Mouse (Mus musculus): Measurements from ENCODE around the gene Ctnnd2. TPM values are rescaled to one million over a fixed set of nuclear protein-coding genes. Genes with fewer than 3 reads are reported as not detected.

The Ctnnd2 gene
- polyA plus RNA-seq, 1 experiment from 2014 or later: 0.83 TPM

DNA sequence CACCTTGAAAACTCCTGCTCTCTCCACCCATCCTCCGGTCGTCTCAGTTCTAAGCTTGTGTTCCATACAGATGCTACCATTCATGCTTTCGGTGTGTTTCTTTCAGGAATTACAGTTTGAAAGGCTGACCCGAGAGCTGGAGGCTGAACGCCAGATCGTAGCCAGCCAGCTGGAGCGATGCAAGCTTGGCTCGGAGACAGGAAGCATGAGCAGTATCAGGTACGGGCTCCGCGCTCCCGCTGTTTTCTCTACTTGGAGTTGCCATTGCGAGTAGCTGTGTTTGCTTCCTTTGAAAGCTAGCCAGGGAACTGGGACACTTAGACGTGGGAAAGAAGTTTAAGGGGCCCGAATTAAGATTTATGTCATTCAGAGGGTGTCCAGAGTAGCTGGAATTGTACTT is 308.3 kb downstream of the Ctnnd2 start:
- Histone ChIP-seq H3K36me3 (ENCODE audit: control insufficient read depth, insufficient read depth) (no peaks in the 10 kb centered on the region), H3K9ac (ENCODE audit: low read length) (no peak overlapping the region), H3K27ac (ENCODE audit: low read length) (no peak overlapping the region), H3K4me3 (ENCODE audit: low read length) (no peak overlapping the region), H3K4me2 (ENCODE audit: low read depth, low read length) (no peak overlapping the region; the same call in 1 of the 2 replicates), H3K9me3 (replicated peaks; ENCODE audit: control insufficient read depth, low read length) (no peaks in the 10 kb centered on the region), H3K27me3 (ENCODE audit: control insufficient read depth, insufficient read depth, low read length) (no peaks in the 10 kb centered on the region), H3K4me1 (ENCODE audit: control insufficient read depth, insufficient read depth, low read length) (no peaks in the 10 kb centered on the region)
- WGBS: 61% methylated on average over 15 of the region's 15 CpGs
- no peak for ATAC-seq (replicated peaks; ENCODE audit: extremely low read depth, insufficient read depth, low FRiP score)

DNA sequence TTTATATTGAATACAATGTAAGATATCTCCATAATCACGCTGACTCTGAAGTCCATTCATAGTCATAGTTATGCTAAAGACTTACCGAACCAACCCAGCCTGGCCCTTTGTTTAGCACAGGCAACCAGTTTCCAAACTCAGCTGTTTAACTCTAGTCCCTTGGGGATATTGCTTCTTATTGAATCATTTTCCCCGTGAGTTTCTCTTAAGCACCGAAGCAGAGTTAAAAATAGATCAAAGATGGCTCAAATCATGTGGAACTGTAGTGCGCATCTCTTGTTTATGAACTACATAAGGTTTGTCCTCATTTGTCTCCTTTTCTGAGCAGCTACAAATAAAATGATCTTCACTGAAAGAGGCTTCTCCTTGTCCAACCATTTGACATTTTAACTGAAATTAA is 334.1 kb downstream of the Ctnnd2 start:
- H3K4me1 ChIP-seq (ENCODE audit: control insufficient read depth, insufficient read depth, low read length): no peaks in the 10 kb centered on the region
- H3K9me3 ChIP-seq (replicated peaks; ENCODE audit: control insufficient read depth, low read length): no peaks in the 10 kb centered on the region
- no peak overlapping the region for H3K9ac ChIP-seq (ENCODE audit: low read length)
- no peaks in the 10 kb centered on the region for H3K27me3 ChIP-seq (ENCODE audit: control insufficient read depth, insufficient read depth, low read length)
- WGBS: 63% methylated on average over 5 of the region's 5 CpGs
- no peaks in the 10 kb centered on the region for H3K36me3 ChIP-seq (ENCODE audit: control insufficient read depth, insufficient read depth)
- no peak for ATAC-seq (replicated peaks; ENCODE audit: extremely low read depth, insufficient read depth, low FRiP score)
- no peak overlapping the region for H3K4me2 ChIP-seq (ENCODE audit: low read depth, low read length)
- no peak overlapping the region for H3K27ac ChIP-seq (ENCODE audit: low read length)
- no peak overlapping the region for H3K4me3 ChIP-seq (ENCODE audit: low read length)

DNA sequence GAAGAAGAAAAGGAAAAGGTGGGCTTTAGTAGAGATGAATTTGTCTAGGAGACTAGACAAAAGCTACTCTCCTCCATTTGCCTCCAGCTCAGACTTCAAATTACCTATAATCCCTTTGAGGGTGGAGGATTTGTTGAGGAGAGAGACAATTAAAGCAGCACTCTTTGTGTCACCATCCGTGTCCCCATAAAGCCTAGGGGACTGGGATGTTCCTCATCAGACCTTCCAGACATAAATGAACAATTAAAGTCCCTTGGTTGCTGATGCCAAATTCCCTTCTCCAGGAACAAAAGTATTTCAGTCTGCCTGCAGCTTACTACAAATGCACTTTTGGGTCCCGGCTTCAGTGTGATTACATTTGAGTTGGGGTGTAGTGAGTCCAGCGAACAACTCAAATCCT is 340.1 kb downstream of the Ctnnd2 start:
- H3K27ac ChIP-seq (ENCODE audit: low read length): no peak overlapping the region
- 71% methylated on average over 3 of the region's 3 CpGs for WGBS
- no peaks in the 10 kb centered on the region for H3K9me3 ChIP-seq (replicated peaks; ENCODE audit: control insufficient read depth, low read length)
- H3K4me1 ChIP-seq (ENCODE audit: control insufficient read depth, insufficient read depth, low read length): peaks cover 4% of the 10 kb centered on the region
- H3K4me2 ChIP-seq (ENCODE audit: low read depth, low read length): no peak overlapping the region
- no peaks in the 10 kb centered on the region for H3K36me3 ChIP-seq (ENCODE audit: control insufficient read depth, insufficient read depth)
- ATAC-seq (replicated peaks; ENCODE audit: extremely low read depth, insufficient read depth, low FRiP score): no peak
- H3K9ac ChIP-seq (ENCODE audit: low read length): no peak overlapping the region
- no peak overlapping the region for H3K4me3 ChIP-seq (ENCODE audit: low read length)
- no peaks in the 10 kb centered on the region for H3K27me3 ChIP-seq (ENCODE audit: control insufficient read depth, insufficient read depth, low read length)

DNA sequence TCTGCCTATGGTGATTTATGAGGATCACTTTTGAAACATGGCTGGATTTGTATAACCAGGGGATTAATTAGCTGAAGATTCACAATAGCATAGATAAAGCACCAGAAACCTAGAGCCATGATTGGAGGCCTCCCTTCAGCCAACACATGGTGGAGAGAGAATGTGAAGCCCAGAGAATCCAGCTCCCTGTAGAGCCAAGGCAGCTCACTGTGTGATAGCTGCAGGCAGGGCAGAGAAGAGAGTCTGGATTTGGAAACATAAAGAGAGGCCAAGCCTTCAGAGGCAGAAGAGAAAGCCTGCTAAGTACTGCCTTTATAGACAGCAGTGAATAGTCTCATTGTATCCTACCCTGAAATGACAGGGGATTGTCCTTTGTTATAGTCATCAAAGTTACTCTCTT is 340.7 kb downstream of the Ctnnd2 start:
- Histone ChIP-seq H3K36me3 (ENCODE audit: control insufficient read depth, insufficient read depth) (no peaks in the 10 kb centered on the region), H3K27me3 (ENCODE audit: control insufficient read depth, insufficient read depth, low read length) (no peaks in the 10 kb centered on the region), H3K4me2 (ENCODE audit: low read depth, low read length) (no peak overlapping the region), H3K27ac (ENCODE audit: low read length) (no peak overlapping the region), H3K4me1 (ENCODE audit: control insufficient read depth, insufficient read depth, low read length) (peaks cover 4% of the 10 kb centered on the region), H3K4me3 (ENCODE audit: low read length) (no peak overlapping the region), H3K9me3 (replicated peaks; ENCODE audit: control insufficient read depth, low read length) (no peaks in the 10 kb centered on the region), H3K9ac (ENCODE audit: low read length) (no peak overlapping the region)
- ATAC-seq (replicated peaks; ENCODE audit: extremely low read depth, insufficient read depth, low FRiP score): no peak

DNA sequence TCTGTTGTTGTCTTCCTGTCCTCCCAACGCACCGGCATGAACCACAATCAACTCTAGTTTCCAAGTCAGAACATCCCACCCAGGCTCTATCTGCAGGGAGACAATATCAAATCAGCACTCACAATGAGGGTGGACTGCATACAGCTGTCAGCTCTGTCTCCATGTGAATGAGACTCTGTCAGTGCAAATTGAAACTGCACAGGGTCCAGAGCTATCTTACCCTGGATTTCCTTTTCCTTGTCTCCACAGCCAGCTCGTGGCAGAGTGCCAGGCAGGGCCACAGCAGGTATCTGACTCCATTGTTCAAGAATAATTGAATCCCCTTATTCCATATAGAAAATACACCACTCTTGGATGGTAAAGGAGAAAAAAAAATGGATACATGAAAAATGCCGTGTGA is 343.0 kb downstream of the Ctnnd2 start:
- Histone ChIP-seq H3K36me3 (ENCODE audit: control insufficient read depth, insufficient read depth) (no peaks in the 10 kb centered on the region), H3K9ac (ENCODE audit: low read length) (no peak overlapping the region), H3K4me3 (ENCODE audit: low read length) (no peak overlapping the region), H3K9me3 (replicated peaks; ENCODE audit: control insufficient read depth, low read length) (no peaks in the 10 kb centered on the region), H3K4me2 (ENCODE audit: low read depth, low read length) (no peak overlapping the region), H3K27me3 (ENCODE audit: control insufficient read depth, insufficient read depth, low read length) (no peaks in the 10 kb centered on the region), H3K27ac (ENCODE audit: low read length) (no peak overlapping the region), H3K4me1 (ENCODE audit: control insufficient read depth, insufficient read depth, low read length) (peaks cover 4% of the 10 kb centered on the region)
- no peak for ATAC-seq (replicated peaks; ENCODE audit: extremely low read depth, insufficient read depth, low FRiP score)
- 35% methylated on average over 4 of the region's 4 CpGs for WGBS

DNA sequence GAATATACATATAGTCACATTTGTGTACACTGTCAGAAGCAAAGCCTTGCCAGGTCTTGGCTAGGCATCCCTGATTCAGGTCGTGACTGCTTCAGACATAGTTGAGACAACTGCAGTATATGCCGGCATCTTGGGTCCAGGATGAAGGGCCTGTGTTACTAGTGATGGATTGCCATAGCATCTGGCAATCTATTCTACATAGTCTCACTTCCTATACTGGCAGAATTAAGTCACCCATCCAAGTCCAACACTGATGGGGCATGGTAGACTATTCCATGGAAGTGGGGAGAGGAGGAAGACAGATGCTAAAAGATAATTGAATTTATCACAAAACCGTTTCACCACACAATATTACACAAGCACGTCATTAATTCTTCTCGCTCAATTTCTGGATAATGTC is 369.1 kb downstream of the Ctnnd2 start:
- Histone ChIP-seq H3K9ac (ENCODE audit: low read length) (no peak overlapping the region), H3K27ac (ENCODE audit: low read length) (no peak overlapping the region), H3K4me2 (ENCODE audit: low read depth, low read length) (no peak overlapping the region), H3K4me1 (ENCODE audit: control insufficient read depth, insufficient read depth, low read length) (no peaks in the 10 kb centered on the region), H3K4me3 (ENCODE audit: low read length) (no peak overlapping the region), H3K9me3 (replicated peaks; ENCODE audit: control insufficient read depth, low read length) (no peaks in the 10 kb centered on the region), H3K36me3 (ENCODE audit: control insufficient read depth, insufficient read depth) (no peaks in the 10 kb centered on the region), H3K27me3 (ENCODE audit: control insufficient read depth, insufficient read depth, low read length) (no peaks in the 10 kb centered on the region)
- ATAC-seq (replicated peaks; ENCODE audit: extremely low read depth, insufficient read depth, low FRiP score): no peak
- WGBS: 76% methylated on average over 5 of the region's 5 CpGs

DNA sequence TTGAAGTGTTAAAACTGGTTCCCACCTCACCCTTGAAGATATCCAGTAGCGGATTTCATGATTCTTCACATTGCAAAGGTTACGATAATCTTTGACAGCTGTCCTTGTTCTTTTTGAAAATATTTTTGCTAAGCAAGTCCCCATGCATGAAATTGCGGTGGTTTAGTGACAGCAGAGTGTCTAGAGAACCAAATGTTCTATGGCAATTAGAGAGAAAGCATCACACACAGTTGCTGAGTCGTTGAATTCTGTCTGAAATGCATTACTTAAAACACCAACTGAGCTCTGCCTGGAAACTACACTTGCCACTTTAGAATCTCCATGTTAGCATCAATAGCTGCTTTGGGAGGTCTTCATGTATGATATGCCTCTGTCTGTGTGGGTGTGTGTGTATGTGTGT is 375.9 kb downstream of the Ctnnd2 start:
- no peaks in the 10 kb centered on the region for H3K36me3 ChIP-seq (ENCODE audit: control insufficient read depth, insufficient read depth)
- no peaks in the 10 kb centered on the region for H3K27me3 ChIP-seq (ENCODE audit: control insufficient read depth, insufficient read depth, low read length)
- no peak overlapping the region for H3K4me2 ChIP-seq (ENCODE audit: low read depth, low read length)
- H3K4me3 ChIP-seq (ENCODE audit: low read length): no peak overlapping the region
- H3K9me3 ChIP-seq (replicated peaks; ENCODE audit: control insufficient read depth, low read length): no peaks in the 10 kb centered on the region
- no peak for ATAC-seq (replicated peaks; ENCODE audit: extremely low read depth, insufficient read depth, low FRiP score)
- no peaks in the 10 kb centered on the region for H3K4me1 ChIP-seq (ENCODE audit: control insufficient read depth, insufficient read depth, low read length)
- no peak overlapping the region for H3K9ac ChIP-seq (ENCODE audit: low read length)
- WGBS: 80% methylated on average over 4 of the region's 4 CpGs
- no peak overlapping the region for H3K27ac ChIP-seq (ENCODE audit: low read length)

DNA sequence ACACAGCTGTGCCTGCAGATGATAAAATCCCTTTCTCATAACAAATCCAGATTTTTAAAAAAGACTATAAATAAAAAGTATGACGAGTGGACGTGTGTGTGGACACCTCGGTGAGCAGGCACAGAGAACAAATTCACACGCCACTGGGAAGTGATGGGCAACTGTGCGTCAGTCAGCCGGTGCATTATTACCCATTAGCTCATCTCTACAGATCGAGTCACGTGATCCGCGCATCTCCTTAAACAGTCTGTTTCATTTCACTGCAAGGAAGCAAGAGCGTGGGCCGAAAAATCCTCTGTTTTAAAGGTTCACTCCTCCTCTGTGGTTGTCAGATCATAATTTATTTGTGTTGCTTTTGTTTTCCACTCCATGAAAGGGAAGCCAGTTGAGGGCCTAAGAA is 378.6 kb downstream of the Ctnnd2 start:
- Histone ChIP-seq H3K4me2 (ENCODE audit: low read depth, low read length) (no peak overlapping the region), H3K4me3 (ENCODE audit: low read length) (no peak overlapping the region), H3K4me1 (ENCODE audit: control insufficient read depth, insufficient read depth, low read length) (no peaks in the 10 kb centered on the region), H3K9ac (ENCODE audit: low read length) (no peak overlapping the region), H3K27ac (ENCODE audit: low read length) (no peak overlapping the region), H3K36me3 (ENCODE audit: control insufficient read depth, insufficient read depth) (no peaks in the 10 kb centered on the region), H3K9me3 (replicated peaks; ENCODE audit: control insufficient read depth, low read length) (no peaks in the 10 kb centered on the region), H3K27me3 (ENCODE audit: control insufficient read depth, insufficient read depth, low read length) (no peaks in the 10 kb centered on the region)
- ATAC-seq (replicated peaks; ENCODE audit: extremely low read depth, insufficient read depth, low FRiP score): no peak
- WGBS: 85% methylated on average over 12 of the region's 12 CpGs

DNA sequence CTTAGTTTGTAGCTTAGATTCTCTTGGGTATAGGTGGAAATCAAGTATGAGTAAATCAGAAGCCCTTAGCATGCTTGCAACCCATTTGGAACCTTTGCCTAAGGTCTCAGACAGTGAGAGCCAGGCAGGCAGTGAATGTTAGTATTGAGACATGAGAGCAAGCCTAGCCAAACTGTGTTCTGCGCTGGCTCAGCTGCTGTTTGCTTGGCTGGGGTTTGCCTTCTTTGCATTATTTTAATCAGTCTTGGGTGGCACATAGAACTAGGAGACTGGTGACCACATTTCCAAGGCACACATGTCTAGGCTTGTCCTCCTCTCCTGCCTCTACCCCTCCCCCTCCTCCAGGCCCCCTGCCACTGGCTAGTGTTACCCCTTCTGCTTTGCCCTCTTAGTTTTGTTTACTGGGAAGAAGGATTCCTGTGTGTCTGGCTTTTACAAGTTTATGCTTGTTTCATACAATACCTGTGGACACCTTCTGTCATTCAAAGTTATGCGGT is 381.6 kb downstream of the Ctnnd2 start:
- ATAC-seq (replicated peaks; ENCODE audit: extremely low read depth, insufficient read depth, low FRiP score): no peak

DNA sequence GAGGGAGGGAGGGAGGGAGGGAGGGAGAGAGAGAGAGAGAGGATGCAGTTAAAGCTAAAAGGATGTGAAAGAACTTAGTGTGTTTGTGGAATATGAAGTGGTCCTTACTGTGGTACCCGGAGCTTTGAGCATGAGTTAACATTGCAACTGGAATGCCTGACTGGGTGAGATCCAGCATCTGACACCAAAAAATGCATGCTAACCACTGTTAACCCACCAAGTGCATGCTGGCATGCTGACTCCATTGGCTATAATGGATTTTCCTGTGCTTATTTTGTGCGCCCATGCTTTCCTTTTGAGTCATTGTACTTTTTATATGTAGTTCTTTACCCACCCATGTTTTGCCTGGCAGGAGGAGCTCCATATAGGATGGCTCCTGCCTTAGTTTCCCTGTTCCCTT is 383.4 kb downstream of the Ctnnd2 start:
- no peak for ATAC-seq (replicated peaks; ENCODE audit: extremely low read depth, insufficient read depth, low FRiP score)
- no peak overlapping the region for H3K4me3 ChIP-seq (ENCODE audit: low read length)
- H3K4me1 ChIP-seq (ENCODE audit: control insufficient read depth, insufficient read depth, low read length): no peaks in the 10 kb centered on the region

More for the DNA sequence above, 381.6 kb downstream of the Ctnnd2 start:
- Histone ChIP-seq H3K4me3 (ENCODE audit: low read length) (no peak overlapping the region), H3K9ac (ENCODE audit: low read length) (no peak overlapping the region), H3K4me2 (ENCODE audit: low read depth, low read length) (no peak overlapping the region), H3K27me3 (ENCODE audit: control insufficient read depth, insufficient read depth, low read length) (no peaks in the 10 kb centered on the region), H3K36me3 (ENCODE audit: control insufficient read depth, insufficient read depth) (no peaks in the 10 kb centered on the region), H3K4me1 (ENCODE audit: control insufficient read depth, insufficient read depth, low read length) (no peaks in the 10 kb centered on the region), H3K27ac (ENCODE audit: low read length) (no peak overlapping the region), H3K9me3 (replicated peaks; ENCODE audit: control insufficient read depth, low read length) (no peaks in the 10 kb centered on the region)
- WGBS: 92% methylated on average over 2 of the region's 2 CpGs

More for the DNA sequence above, 383.4 kb downstream of the Ctnnd2 start:
- H3K27me3 ChIP-seq (ENCODE audit: control insufficient read depth, insufficient read depth, low read length): no peaks in the 10 kb centered on the region
- 89% methylated on average over 2 of the region's 2 CpGs for WGBS
- no peak overlapping the region for H3K4me2 ChIP-seq (ENCODE audit: low read depth, low read length)
- H3K36me3 ChIP-seq (ENCODE audit: control insufficient read depth, insufficient read depth): no peaks in the 10 kb centered on the region
- no peak overlapping the region for H3K27ac ChIP-seq (ENCODE audit: low read length)
- H3K9ac ChIP-seq (ENCODE audit: low read length): no peak overlapping the region
- no peaks in the 10 kb centered on the region for H3K9me3 ChIP-seq (replicated peaks; ENCODE audit: control insufficient read depth, low read length)

Measured in heart, embryonic 16.5 days (tissue).